Mouse (Mus musculus) erythroblast, embryonic 14.5 days (primary cell): ENCODE data around the gene Arhgef3. TPM values are rescaled to one million over a fixed set of nuclear protein-coding genes. Genes with fewer than 3 reads are reported as not detected.

Experiments used
- H3K27me3 ChIP-seq: 2 replicates; pipeline ENCODE4 v1.6.1; 2012; ENCODE audit warnings: inconsistent platforms; ENCODE audit not compliant: control insufficient read depth
- H3K36me3 ChIP-seq: 2 replicates; pipeline ENCODE4 v1.6.1; 2012; ENCODE audit warnings: mild to moderate bottlenecking, inconsistent platforms; ENCODE audit not compliant: control insufficient read depth
- H3K4me1 ChIP-seq: 2 replicates; pipeline ENCODE4 v1.6.1; 2012; ENCODE audit warnings: inconsistent platforms; ENCODE audit not compliant: control insufficient read depth
- H3K4me3 ChIP-seq: replicated peaks from 2 replicates; pipeline ENCODE3; 2012; ENCODE audit warnings: moderate library complexity, mild to moderate bottlenecking, inconsistent platforms
- H3K9me3 ChIP-seq: 2 replicates; pipeline ENCODE4 v1.6.1; 2012; ENCODE audit warnings: low read length, inconsistent platforms, mixed read lengths; ENCODE audit not compliant: control insufficient read depth
- GATA1 ChIP-seq: IDR thresholded peaks from 2 replicates; pipeline ENCODE4 v1.6.1; 2012; ENCODE audit warnings: low read length, inconsistent platforms, mixed read lengths
- TAL1 ChIP-seq: IDR thresholded peaks from 3 replicates; pipeline ENCODE4 v1.6.1; 2012; ENCODE audit warnings: low read length, inconsistent platforms, mixed read lengths
- polyA plus RNA-seq: library from polyadenylated mRNA; stranded (reverse); fragments of >175 nt; gene quantifications from 2 replicates; pipeline ENCODE4 v1.2.3, GENCODE M21; 2012

Arhgef3 gene
- polyA plus RNA-seq, 1 experiment: 0.01 TPM

DNA sequence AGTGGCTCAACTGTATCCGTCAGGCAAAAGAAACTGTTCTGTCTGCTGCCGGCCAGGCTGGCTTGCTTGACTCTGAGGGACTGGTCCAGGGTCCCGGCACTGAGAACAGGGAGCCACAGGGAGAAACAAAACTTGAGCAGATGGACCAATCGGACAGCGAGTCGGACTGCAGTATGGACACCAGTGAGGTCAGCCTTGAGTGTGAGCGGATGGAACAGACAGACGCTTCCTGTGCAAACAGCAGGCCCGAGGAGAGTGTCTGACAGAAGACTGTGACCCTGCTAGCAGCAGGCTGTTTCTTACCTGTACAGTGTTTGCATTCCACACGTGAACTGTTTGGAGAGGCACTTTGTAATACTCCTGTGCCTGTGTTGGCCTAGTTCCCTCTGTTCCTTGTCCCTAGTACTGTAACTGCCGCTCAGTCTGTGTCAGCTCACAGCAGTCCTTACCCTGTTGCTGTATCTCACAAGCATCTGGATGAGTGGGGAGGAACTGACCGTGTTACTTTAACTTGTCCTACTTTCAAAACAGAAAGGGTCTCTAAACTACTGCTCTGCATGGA, 287.1 kb downstream of the Arhgef3 start:
- no peaks in the 10 kb centered on the region for H3K4me1 ChIP-seq
- H3K36me3 ChIP-seq: peaks cover 2% of the 10 kb centered on the region; the same call in 1 of the 2 replicates
- H3K4me3 ChIP-seq: no peak overlapping the region
- H3K27me3 ChIP-seq: no peaks in the 10 kb centered on the region
- TF ChIP-seq GATA1: no peak
- TF ChIP-seq TAL1: no peak
- H3K9me3 ChIP-seq: no peaks in the 10 kb centered on the region

GRCm38 (mm10) chr14:27402332-27403250, 287.9 kb downstream of the Arhgef3 start:
- Histone ChIP-seq H3K4me3 (no peak overlapping the region), H3K27me3 (no peaks in the 10 kb centered on the region), H3K9me3 (no peaks in the 10 kb centered on the region), H3K36me3 (peaks cover 2% of the 10 kb centered on the region; the same call in 1 of the 2 replicates), H3K4me1 (no peaks in the 10 kb centered on the region)
- TF ChIP-seq TAL1 (no peak), GATA1 (no peak)

DNA sequence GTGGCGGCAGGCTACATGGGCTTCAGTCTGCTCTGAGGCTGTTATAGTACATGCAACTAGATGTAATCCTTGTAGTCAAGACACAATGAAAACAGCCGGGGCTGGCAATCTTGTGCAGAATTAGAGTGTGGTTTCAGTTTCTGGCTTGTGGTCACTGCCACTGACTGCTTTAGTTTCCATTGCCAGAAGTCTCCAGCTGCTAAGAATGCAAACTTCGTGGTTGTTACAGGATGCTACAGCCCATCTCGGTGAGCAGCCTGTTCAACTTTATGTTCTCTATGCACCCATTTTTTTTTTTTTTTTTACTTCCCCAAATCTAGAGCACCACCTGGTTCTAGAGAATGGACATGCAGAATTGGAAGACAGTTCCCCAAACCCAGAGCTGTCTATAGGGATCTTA, 290.8 kb downstream of the Arhgef3 start:
- no peaks in the 10 kb centered on the region for H3K9me3 ChIP-seq
- no peaks in the 10 kb centered on the region for H3K4me1 ChIP-seq
- H3K4me3 ChIP-seq: no peak overlapping the region
- TF ChIP-seq GATA1 (no peak), TAL1 (no peak)
- no peaks in the 10 kb centered on the region for H3K27me3 ChIP-seq
- peaks cover 1% of the 10 kb centered on the region; the same call in 1 of the 2 replicates for H3K36me3 ChIP-seq

GRCm38 (mm10) chr14:27405947-27406346, 291.2 kb downstream of the Arhgef3 start:
- no peaks in the 10 kb centered on the region for H3K36me3 ChIP-seq
- H3K9me3 ChIP-seq: no peaks in the 10 kb centered on the region
- no peaks in the 10 kb centered on the region for H3K27me3 ChIP-seq
- TF ChIP-seq TAL1 (no peak), GATA1 (no peak)
- no peaks in the 10 kb centered on the region for H3K4me1 ChIP-seq
- H3K4me3 ChIP-seq: no peak overlapping the region

- TF ChIP-seq GATA1 (no peak), TAL1 (no peak)
- Histone ChIP-seq H3K36me3 (no peaks in the 10 kb centered on the region), H3K27me3 (no peaks in the 10 kb centered on the region), H3K9me3 (no peaks in the 10 kb centered on the region), H3K4me1 (no peaks in the 10 kb centered on the region), H3K4me3 (no peak overlapping the region)
Measured at GRCm38 (mm10) chr14:27408240-27408639, 293.5 kb downstream of the Arhgef3 start.

DNA sequence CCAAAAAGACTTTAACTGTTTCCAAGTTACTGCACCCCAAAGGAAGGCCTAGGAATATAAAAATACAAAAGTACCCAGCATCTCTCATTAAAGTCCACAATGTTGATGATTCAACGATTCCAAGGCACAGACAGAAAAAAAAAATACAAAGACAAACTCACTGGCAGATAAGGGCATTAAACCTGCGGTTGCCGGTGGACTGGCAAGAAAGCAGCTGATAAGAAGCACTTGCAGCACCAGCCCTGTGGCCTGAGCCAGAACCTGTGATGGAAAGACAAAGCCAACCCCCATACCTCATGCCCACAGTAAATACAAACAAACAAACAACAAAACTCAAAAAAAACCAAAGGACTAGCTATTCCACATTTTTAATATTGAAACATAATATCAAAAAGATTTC, 295.0 kb downstream of the Arhgef3 start:
- no peaks in the 10 kb centered on the region for H3K27me3 ChIP-seq
- H3K4me3 ChIP-seq: no peak overlapping the region
- no peaks in the 10 kb centered on the region for H3K9me3 ChIP-seq
- H3K36me3 ChIP-seq: no peaks in the 10 kb centered on the region
- H3K4me1 ChIP-seq: no peaks in the 10 kb centered on the region
- no peak for TF ChIP-seq TAL1
- no peak for TF ChIP-seq GATA1

DNA sequence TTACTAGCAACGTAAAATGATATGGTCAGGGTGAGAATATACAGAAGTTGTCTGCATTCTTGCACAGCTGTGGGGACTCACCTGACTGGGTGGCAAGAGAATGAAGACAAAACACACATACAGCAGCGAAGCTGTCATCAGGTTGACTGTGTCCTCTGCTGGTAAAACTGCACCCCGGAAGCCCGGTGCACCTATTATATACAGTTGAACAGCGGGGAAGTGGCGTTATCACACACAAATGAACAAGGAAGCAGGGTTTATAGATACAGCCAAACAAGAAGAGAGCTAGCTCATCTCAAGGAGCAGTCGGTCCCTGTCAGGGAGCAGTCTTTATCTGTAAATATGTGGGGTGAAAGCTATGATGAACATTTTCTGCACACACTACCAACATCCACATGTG, 296.8 kb downstream of the Arhgef3 start:
- no peak overlapping the region for H3K4me3 ChIP-seq
- H3K4me1 ChIP-seq: no peaks in the 10 kb centered on the region
- TF ChIP-seq GATA1: no peak
- no peak for TF ChIP-seq TAL1
- H3K9me3 ChIP-seq: no peaks in the 10 kb centered on the region
- H3K27me3 ChIP-seq: no peaks in the 10 kb centered on the region
- no peaks in the 10 kb centered on the region for H3K36me3 ChIP-seq

DNA sequence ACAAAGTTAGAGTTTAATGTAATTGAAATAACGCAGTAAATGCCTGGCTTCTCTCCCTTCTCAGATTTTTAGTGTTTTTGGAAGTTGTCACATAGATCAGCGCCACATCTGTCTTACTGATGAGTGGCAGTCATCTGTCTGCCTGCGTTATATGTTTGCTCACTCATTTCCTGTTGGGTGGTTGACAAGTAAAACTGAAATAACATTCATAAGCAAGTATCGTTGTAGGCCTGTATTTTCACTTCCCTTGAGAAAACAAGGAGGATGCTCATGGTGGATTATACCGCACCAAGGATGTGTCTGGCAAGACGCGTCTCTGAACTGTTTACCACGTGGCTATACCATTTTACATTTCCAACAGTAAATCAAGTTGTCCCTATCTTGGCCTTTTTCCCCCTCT, 298.0 kb downstream of the Arhgef3 start:
- H3K9me3 ChIP-seq: no peaks in the 10 kb centered on the region
- no peaks in the 10 kb centered on the region for H3K27me3 ChIP-seq
- no peaks in the 10 kb centered on the region for H3K36me3 ChIP-seq
- TF ChIP-seq GATA1 (no peak), TAL1 (no peak)
- no peaks in the 10 kb centered on the region for H3K4me1 ChIP-seq
- no peak overlapping the region for H3K4me3 ChIP-seq

DNA sequence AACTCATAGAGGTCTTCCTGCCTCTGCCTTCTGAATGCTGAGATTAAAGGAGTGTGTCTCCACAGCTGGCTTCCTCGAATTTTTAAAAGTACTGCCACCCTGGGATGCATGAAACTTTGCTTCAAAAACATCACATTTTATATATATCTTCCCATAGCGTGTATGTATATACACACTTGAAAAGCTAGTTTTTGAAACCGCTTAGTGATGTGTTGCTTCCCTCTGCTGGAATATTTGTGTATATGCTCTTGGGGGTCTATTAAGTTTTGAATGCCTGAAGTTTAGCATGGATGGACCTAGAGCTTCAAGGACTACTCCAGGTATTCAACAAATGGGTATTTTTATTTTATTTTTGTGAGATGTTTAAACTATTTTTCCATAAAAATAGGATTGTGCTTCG, 299.3 kb downstream of the Arhgef3 start:
- Histone ChIP-seq H3K4me3 (no peak overlapping the region), H3K9me3 (no peaks in the 10 kb centered on the region), H3K36me3 (no peaks in the 10 kb centered on the region), H3K4me1 (no peaks in the 10 kb centered on the region), H3K27me3 (no peaks in the 10 kb centered on the region)
- TF ChIP-seq TAL1 (no peak), GATA1 (no peak)
